Mouse (Mus musculus) left cerebral cortex, adult 8-10 months (tissue): Measurements from ENCODE around the gene Gm11273. TPM values are rescaled to one million over a fixed set of nuclear protein-coding genes. Genes with fewer than 3 reads are reported as not detected.
"Not testable (repeated sequence)": the region's sequence is repeated elsewhere in the genome, so short reads cannot be mapped to it uniquely, and the experiment has no call there.

Experiments used
- DNase-seq, 2 experiments: peaks; one replicate each; pipeline ENCODE4 v3.0.0; 2022; ENCODE audit warnings: low spot score in 2 of 2
- total RNA-seq, 4 experiments: library from RNA; stranded (reverse); gene quantifications; 2 replicates each; pipeline ENCODE4 v1.2.4; 2022

Gene Gm11273
- total RNA-seq, result 10 to 100 TPM; 39.0 to 60.7 (median 52.2) TPM

- not testable (repeated sequence) for DNase-seq
These were observed at the start of gene Gm11273 for GRCm38 (mm10) chr13:21501182-21501581. Gene Gm11273, minus strand, starts transcription at chr13:21501418.

DNA sequence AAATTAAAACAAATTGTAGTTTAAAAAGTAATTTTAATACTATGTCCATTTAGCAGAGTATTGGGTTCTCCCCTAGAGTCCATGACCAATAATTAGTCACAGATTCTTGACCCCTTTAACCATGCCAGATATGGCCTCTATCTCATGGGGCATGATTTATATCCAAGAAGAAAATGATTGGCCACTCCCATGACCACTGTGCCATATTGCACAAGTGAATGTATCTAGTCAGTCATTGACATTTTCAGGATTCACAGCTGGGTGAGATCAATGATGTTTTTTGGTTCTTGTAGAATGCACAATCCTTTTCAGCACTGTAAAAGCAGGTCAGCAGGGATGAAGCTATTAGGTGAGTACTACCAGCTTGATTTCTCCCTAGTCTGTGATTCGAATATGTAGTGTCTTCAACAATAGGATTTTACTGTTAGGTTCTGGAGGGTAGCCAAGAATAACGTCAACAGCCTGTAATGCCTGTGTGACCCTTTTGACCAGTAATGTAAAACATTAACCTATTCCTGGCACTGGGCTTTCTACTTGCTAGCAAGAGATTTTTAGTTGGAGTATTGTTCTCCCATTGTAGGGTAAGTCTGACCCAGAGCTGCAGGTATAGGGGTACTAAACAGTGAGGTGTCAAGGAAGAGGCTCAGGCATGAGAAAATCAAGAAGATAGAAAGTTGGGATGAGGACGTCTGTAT is 49.3 kb upstream of the Gm11273 start:
- no peak for DNase-seq

- no peak for DNase-seq
These were observed 48.3 kb upstream of the Gm11273 start for GRCm38 (mm10) chr13:21549487-21549886.

- no peak for DNase-seq
These were observed 41.5 kb upstream of the Gm11273 start, which contains the start of gene Olfr1366 for GRCm38 (mm10) chr13:21542708-21543107. Gene Olfr1366, minus strand, starts transcription at chr13:21542808.

- DNase-seq, result peak; percentile 68 to 77
These were observed 29.6 kb upstream of the Gm11273 start, which contains the start of gene Zkscan8 for GRCm38 (mm10) chr13:21530781-21531201. Gene Zkscan8, minus strand, starts transcription at chr13:21531120.

DNA sequence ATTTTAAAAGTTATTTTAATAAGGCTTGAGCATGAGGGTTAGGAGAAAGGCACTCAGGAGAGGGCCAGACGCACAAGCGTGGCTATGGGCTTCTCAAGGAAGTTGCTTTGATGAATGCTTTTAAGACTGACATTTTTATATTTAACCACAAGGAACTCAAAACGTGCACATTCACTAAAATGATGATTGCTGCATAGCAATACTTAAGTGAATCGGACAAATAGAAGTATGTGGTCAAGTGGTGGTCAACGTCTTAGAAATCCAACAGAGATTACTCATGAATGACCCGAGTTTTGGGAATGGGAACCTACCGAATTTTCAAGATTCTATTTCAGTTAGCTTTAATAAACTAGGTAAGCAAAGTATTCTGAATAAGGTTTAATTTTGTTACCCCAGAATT is 28.9 kb upstream of the Gm11273 start:
- DNase-seq, result no peak

DNA sequence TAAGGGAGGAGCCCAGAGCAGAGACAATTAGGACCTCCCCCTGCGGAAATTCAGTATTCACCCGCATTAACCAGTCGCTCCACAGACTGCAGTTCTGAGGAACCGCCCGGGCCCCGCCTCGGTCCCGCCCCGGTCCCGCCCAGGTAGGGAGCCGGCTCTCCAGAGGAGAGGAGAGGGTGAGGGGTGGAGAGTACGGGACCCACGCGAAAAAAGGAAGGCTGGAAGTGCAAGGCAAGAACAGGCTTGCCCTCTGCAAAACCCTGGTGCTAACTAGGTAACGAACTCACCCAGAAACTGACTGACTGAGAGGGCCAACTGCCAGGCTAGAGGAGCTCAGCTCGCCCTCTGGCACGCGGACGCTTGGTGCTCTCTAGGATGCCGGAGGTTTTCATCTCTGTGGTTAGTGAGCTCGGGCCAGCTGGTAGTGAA is 5.0 kb upstream of the Gm11273 start:
- DNase-seq, result peak; percentile 60 to 66

DNA sequence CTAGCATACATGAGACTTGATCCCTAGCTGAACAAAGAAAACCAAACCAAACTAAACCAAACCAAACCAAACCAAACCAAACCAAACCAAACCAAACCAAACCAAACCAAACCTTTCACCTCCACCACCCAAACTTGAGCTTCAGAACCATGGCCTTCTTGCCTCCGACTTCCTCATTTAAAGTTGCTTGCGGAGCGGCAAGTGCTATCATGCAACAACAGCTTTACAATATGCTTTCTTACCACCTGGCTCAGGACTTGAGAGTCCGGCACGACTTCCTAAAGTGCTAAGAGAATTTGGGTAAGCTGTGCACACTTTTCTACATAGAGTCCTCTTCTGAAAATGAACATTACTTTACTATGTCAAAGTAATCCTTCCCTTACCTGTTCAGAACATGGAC is 1.1 kb upstream of the Gm11273 start:
- no peak for DNase-seq

- DNase-seq, result no peak
These were observed 6.1 kb downstream of the Gm11273 start, which contains the start of gene AK157302 for GRCm38 (mm10) chr13:21495080-21495479. Gene AK157302, plus strand, starts transcription at chr13:21495223.

DNA sequence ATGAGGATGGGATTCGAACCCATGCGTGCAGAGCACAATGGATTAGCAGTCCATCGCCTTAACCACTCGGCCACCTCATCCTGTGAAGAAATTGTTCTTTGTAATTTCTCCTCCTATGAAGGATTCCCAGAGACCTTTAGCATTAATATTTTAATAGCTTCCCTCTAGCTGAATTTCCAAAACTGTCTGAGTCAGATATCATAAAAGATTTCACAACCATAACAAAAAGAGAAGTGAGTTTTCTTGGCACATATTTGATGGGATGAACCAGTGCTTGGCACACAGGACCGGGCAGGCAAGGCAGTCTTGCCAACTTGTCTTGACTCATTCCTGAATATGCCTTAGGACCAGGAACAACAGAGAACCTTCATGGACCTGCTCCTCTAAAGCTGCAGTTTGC is 8.4 kb downstream of the Gm11273 start:
- DNase-seq, result no peak

GRCm38 (mm10) chr13:21486881-21487280 is 14.3 kb downstream of the Gm11273 start:
- no peak for DNase-seq

- peak; percentile 54 to 67 for DNase-seq
These were observed 22.2 kb downstream of the Gm11273 start, which contains the start of the genes Zkscan4 and Gm10065 for GRCm38 (mm10) chr13:21478759-21479670. Gene Zkscan4, plus strand, starts transcription at chr13:21478907. Gene Gm10065, minus strand, starts transcription at chr13:21479441.

- DNase-seq, result no peak
These were observed 28.8 kb downstream of the Gm11273 start for GRCm38 (mm10) chr13:21472427-21472826.

DNA sequence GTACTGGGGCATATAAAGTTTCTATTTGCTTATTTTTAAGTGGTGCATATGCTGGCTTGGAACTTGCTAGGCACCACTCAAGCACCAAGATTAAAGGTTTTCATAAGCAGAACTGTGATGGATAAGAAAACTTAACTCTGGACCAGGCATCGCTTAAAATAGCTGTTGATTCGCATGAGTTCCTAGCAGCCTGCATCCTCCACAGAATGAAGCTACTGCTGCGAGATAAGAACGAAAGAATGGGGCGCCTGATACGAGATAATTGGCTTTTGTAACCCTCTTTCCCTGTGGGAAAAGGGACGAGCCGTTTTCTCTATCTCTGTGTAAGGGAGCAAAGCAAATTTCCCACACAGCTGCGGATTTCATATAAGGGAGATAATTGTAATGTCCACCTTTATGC is 32.1 kb downstream of the Gm11273 start:
- DNase-seq, result no peak

DNA sequence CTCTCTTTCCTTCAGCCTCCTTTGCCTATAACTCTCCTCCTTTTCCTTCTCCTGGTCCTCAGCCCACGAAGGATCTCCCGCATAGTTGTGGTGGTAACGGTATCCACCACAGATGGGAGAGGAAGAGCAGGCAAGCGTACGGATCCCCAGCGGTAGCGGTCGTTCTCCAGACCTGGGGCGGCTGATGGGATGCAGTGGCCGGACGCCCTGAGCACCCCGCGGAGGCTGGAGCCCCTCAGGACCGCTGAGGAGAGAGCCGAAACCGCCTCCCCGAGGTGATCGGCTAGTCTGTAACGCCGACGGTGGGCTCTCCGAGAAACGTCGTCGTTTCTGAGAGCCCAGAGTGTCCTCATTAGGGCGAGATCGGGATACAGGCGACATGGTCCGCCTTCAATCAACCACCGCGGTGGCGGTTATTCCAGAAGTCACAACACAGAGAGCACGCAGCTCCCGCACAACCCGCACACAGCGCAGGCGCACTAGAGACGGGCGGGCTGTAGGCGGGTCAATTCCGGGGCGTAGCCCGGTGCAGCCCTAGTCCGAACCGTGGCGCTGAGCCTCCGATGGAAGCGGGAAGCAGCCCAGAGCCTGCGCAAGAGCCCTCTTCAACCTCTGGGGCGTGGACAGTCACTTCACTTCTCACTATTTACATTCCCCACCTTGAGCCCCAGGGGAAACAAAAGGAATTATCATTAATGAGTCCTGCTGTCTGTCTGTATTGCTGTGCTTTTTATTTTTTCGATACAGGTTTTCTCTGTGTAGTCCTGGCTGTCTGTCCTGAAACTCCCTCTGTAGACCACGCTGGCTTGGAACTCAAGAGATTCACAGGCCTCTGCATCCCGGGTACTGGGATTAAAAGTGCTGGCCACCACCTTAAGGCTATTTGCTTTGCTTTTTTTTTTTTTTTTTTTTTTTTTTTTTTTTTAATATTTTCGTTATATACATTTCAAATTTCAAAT is 32.9 kb downstream of the Gm11273 start, which contains the start of gene Nkapl:
TSS of gene Nkapl (minus strand) at position 449 of the 959 bp plus-strand sequence.
- peak; percentile 55 to 60 for DNase-seq

- DNase-seq, result no peak
These were observed 33.9 kb downstream of the Gm11273 start for GRCm38 (mm10) chr13:21467336-21467735.

- not testable (repeated sequence) for DNase-seq
These were observed 38.7 kb downstream of the Gm11273 start for GRCm38 (mm10) chr13:21462516-21462915.

DNA sequence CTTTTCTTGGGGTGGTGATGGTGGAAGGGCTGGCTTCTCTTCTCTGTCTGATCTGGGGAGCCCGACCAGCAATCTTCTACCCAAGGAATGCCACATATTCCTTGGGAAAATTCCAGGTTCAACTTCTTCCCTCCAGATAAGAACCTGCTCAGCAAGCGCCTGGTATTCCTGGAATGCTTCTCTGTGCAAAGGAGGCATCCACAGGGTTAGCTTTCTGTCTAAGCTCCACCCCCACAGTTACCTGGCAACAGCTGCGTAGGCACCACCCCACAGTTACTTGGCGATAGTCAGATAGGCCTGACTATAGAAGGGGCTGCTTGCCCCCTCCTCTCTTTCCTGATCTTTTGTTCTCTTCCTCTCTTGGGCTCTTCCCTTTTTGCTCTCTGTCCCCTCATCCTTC is 44.9 kb downstream of the Gm11273 start:
- no peak for DNase-seq

DNA sequence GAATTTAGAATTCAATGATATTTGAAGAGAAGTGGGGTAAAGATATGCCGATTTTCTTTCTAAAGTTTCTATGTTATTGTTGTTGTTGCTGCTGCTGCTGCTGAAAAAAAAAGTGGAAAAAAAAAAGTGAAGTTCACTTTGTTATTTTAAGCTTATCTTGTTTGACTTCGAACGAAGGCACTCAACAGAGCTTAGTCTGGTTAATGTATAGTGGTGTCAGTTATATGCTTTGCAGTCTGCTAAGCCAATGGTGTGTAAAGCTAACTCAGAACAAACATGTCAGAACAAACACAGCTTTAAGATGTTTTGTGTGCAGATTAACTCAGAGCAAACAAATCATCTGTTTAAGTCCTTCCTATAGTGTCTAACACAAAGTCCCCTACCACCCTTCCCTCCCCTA is 47.1 kb downstream of the Gm11273 start:
- no peak for DNase-seq

DNA sequence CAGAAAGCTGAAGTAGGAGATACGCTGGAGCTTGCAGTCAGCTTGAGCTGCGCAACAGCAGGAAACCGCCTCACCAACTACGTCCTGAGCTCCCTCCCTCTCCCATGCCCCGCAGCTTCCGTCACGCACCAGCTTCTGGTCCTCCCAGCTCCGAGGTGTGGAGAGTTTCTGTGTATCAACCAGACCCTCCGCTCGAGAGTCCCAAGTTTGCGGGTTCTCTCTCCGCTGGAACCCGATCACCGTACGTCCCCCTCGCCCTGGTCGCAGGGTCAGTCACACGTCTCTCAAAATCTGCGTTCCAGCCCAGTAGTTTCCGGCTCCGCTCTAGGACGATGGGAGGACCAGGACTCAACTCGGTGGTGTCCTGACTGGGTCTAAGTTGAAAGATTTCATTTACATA is 47.8 kb downstream of the Gm11273 start, which contains the start of gene Zscan26:
TSS of gene Zscan26 (minus strand) at position 282 of the 400 bp plus-strand sequence.
- peak; percentile 73 to 75 for DNase-seq

- DNase-seq, result no peak
These were observed 48.2 kb downstream of the Gm11273 start for GRCm38 (mm10) chr13:21453042-21453441.
